Comparison of ENCODE assay signal across 14 mouse cellular contexts in the genomic region with DNA sequence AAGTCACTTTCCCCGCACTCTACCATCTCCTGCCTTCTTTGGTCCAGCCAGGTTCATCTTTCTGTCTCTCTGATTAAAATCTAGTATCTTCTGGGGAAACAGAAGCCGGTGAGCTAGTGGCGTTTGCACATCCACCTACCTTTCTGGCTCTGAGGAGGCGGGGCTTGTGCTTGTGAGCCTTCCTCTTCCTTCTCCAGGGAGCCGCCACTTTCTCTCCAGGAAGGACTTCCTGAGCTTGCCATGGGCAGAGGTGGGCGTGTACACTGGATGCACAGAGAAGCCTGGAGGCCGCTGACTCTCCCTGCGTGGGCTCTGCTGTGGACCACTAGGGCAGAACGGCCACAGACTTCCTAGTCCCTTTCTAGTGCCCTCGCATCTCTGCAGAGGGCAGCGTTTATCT. TPM values are rescaled to one million over a fixed set of nuclear protein-coding genes. Genes with fewer than 3 reads are reported as not detected.
DNase-seq lines count a peak whose midpoint lies in the region; ATAC-seq and TF ChIP-seq lines count a peak whose summit lies in the region.
"Had no signal": no experiment of that assay in that cellular context is flagged by ENCODE, and none has a peak within 500 bp of the region (broad histone marks: within the 10 kb centered on the region; RNA-seq: fewer than 3 reads in every experiment).

No protein-coding gene starts in this region.

- no peaks in the 10 kb centered on the region for H3K36me3 ChIP-seq in kidney, embryonic 15.5 days
- H3K36me3 ChIP-seq in stomach, postnatal 0 days (ENCODE audit: control insufficient read depth, insufficient read depth, low read length) = no peaks in the 10 kb centered on the region
- H3K36me3 ChIP-seq: limb, embryonic 15.5 days had no signal

- H3K4me2 ChIP-seq in kidney, embryonic 15.5 days = no peak overlapping the region
- H3K4me2 ChIP-seq in stomach, postnatal 0 days (replicated peaks; ENCODE audit: low read depth) = no peak overlapping the region
- H3K4me2 ChIP-seq: limb, embryonic 15.5 days had no signal

- H3K27me3 ChIP-seq in kidney, embryonic 15.5 days = no peaks in the 10 kb centered on the region
- H3K27me3 ChIP-seq in stomach, postnatal 0 days (ENCODE audit: control insufficient read depth, insufficient read depth, low read length) = no peaks in the 10 kb centered on the region

- DNase-seq in frontal cortex, postnatal 36 days (ENCODE audit: low spot score in 2 of 2) = no peak
- peak; percentile 13 for DNase-seq in lung, postnatal 10 days
- no peak for DNase-seq in lung, postnatal 36 days
- peak; percentile 52 for DNase-seq in stomach, postnatal 0 days (ENCODE audit: low spot score)
- DNase-seq in right cerebral cortex, postnatal 25 days = no peak
- no peak for DNase-seq in yolk sac, embryonic 10.5 days (ENCODE audit: low spot score)
- DNase-seq: lung, adult 2 months; thymus, adult 2 months had no signal

- no peak for TF ChIP-seq EP300 in stomach, postnatal 0 days (optimal IDR thresholded peaks at IDR 0.05)

- no peak overlapping the region for H3K4me3 ChIP-seq in kidney, embryonic 15.5 days (replicated peaks)
- no peak overlapping the region for H3K4me3 ChIP-seq in stomach, postnatal 0 days (ENCODE audit: low read depth, low read length)
- H3K4me3 ChIP-seq: gastrocnemius, adult 2 months; limb, embryonic 15.5 days; myocyte had no signal

- peaks cover 50% of the 10 kb centered on the region for H3K4me1 ChIP-seq in kidney, embryonic 15.5 days
- H3K4me1 ChIP-seq in stomach, postnatal 0 days (replicated peaks; ENCODE audit: control insufficient read depth, insufficient read depth) = 0 out of 2 replicates have a peak, but pooled peaks cover 3% of the 10 kb centered on the region

- H3K9ac ChIP-seq in kidney, embryonic 15.5 days = no peak overlapping the region
- H3K9ac ChIP-seq in stomach, postnatal 0 days (ENCODE audit: low read length) = no peak overlapping the region
- H3K9ac ChIP-seq: limb, embryonic 15.5 days had no signal

- WGBS in kidney, embryonic 15.5 days = 52% methylated on average over 11 of the region's 11 CpGs
- 55% methylated on average over 11 of the region's 11 CpGs for WGBS in stomach, postnatal 0 days

- H3K27ac ChIP-seq in kidney, embryonic 15.5 days = peak overlapping the region; percentile 48; the same call in 1 of the 2 replicates
- H3K27ac ChIP-seq in stomach, postnatal 0 days (replicated peaks) = no peak overlapping the region
- H3K27ac ChIP-seq: gastrocnemius, adult 2 months had no signal

- H3K9me3 ChIP-seq in kidney, embryonic 15.5 days (replicated peaks) = no peaks in the 10 kb centered on the region
- H3K9me3 ChIP-seq in stomach, postnatal 0 days (ENCODE audit: control insufficient read depth, low read length) = no peaks in the 10 kb centered on the region
- H3K9me3 ChIP-seq: limb, embryonic 15.5 days had no signal

- TF ChIP-seq CTCF in stomach, postnatal 0 days (IDR thresholded peaks at IDR 0.05; ENCODE audit: low read depth) = no peak

- ATAC-seq in frontal cortex, adult (ENCODE audit: low TSS enrichment) = peak; percentile 28; the same call in 1 of the 2 replicates
- no peak for ATAC-seq in kidney, embryonic 15.5 days (replicated peaks; ENCODE audit: low FRiP score)
- ATAC-seq in stomach, postnatal 0 days (ENCODE audit: low FRiP score, low TSS enrichment) = no peak
- ATAC-seq: forebrain, embryonic 14.5 days had no signal

RNA-seq across cellular contexts. Expression of gene Clmn, which starts 34.3 kb away (rescaled TPM):
- 4.9 and 5.5 TPM in 2 replicates for polyA plus RNA-seq in kidney, embryonic 15.5 days (2015; fragmentation: Nextera tagmentation; extraction: Ambion mirVana)
- polyA plus RNA-seq in stomach, postnatal 0 days (2015; fragmentation: Nextera tagmentation; extraction: Ambion mirVana) = 5.5 and 8.0 TPM in 2 replicates

Comparison
In these comparisons a context has a peak if more than half of its experiments do, and no peak if none do; other contexts are left out.
1. DNase-seq: peak in lung, postnatal 10 days (single experiment) and stomach, postnatal 0 days (single experiment); none in frontal cortex, postnatal 36 days (0 of 2), lung, postnatal 36 days (single experiment), right cerebral cortex, postnatal 25 days (single experiment) and yolk sac, embryonic 10.5 days (single experiment).